Mouse (Mus musculus): ENCODE data around the gene Tnf. TPM values are rescaled to one million over a fixed set of nuclear protein-coding genes. Genes with fewer than 3 reads are reported as not detected.

Tnf gene
- total and polyA plus RNA-seq, 3 experiments, result 18.8 to 25.2 (median 20.8) TPM

DNA sequence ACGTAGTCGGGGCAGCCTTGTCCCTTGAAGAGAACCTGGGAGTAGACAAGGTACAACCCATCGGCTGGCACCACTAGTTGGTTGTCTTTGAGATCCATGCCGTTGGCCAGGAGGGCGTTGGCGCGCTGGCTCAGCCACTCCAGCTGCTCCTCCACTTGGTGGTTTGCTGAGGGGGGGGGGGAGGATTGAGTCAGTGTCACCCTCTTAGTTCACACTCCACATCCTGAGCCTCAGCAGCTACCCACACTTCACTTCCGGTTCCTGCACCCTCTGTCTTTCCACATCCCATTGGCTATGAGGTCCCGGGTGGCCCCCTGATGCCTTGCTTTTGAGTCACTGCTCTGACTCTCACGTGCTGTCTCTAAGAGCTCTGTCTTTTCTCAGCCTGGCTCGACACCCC, 1.4 kb downstream of the Tnf start:
- H3K4me1 ChIP-seq (ENCODE audit: control insufficient read depth in 1 of 2, insufficient read depth in 2 of 2), result peaks cover 17 to 54% of the 10 kb centered on the region in 2 experiments; a peak in 3 of 4 replicates
- H3K9ac ChIP-seq (ENCODE audit: insufficient read depth, low read depth), result peak overlapping the region; percentile 83; the same call in 1 of the 2 replicates
- H3K79me2 ChIP-seq (replicated peaks; ENCODE audit: control insufficient read depth, extremely low read depth, insufficient read depth, poor library complexity, severe bottlenecking), result peaks cover 28% of the 10 kb centered on the region
- peak; percentile 93 for DNase-seq (ENCODE audit: extremely low read depth)
- H3K4me2 ChIP-seq (ENCODE audit: insufficient read depth, low read depth, poor library complexity, severe bottlenecking), result peak overlapping the region; percentile 95
- peak overlapping the region; percentile 78 for H3K27ac ChIP-seq (ENCODE audit: insufficient read depth, low read depth)
- H3K9me3 ChIP-seq (replicated peaks; ENCODE audit: low read length), result no peaks in the 10 kb centered on the region
- H3K36me3 ChIP-seq (replicated peaks in 1 of 2; ENCODE audit: control insufficient read depth in 1 of 2, insufficient read depth in 1 of 2, low read length in 1 of 2), result peaks cover 3 to 15% of the 10 kb centered on the region in 2 experiments
- TF ChIP-seq ELF1 (IDR thresholded peaks at IDR 0.05; ENCODE audit: low read depth, low read length) (peak; percentile 80), ZKSCAN1 (IDR thresholded peaks at IDR 0.05; ENCODE audit: borderline replicate concordance, low read depth, low read length) (no peak), KAT2A (IDR thresholded peaks at IDR 0.05; ENCODE audit: insufficient replicate concordance, low read length) (no peak), SIN3A (IDR thresholded peaks at IDR 0.05; ENCODE audit: low read length) (0 out of 2 replicates have a peak, but pooled peaks have one; percentile 61), ETS1 (conservative IDR thresholded peaks at IDR 0.05; ENCODE audit: low read depth, low read length) (peak; percentile 84), ZNF384 (IDR thresholded peaks at IDR 0.05; ENCODE audit: low read depth, low read length) (no peak), IRF4 (IDR thresholded peaks at IDR 0.05; ENCODE audit: low read depth, low read length) (peak; percentile 57), JUND (conservative IDR thresholded peaks at IDR 0.05; ENCODE audit: low read depth, low read length) (no peak), PAX5 (IDR thresholded peaks at IDR 0.05; ENCODE audit: low read length) (no peak), ZMIZ1 (IDR thresholded peaks at IDR 0.05; ENCODE audit: low read depth, low read length) (no peak), RAD21 (IDR thresholded peaks at IDR 0.05; ENCODE audit: low read depth, low read length) (no peak), MEF2A (IDR thresholded peaks at IDR 0.05; ENCODE audit: borderline replicate concordance, low read depth, low read length) (peak; percentile 60), POLR2A (IDR thresholded peaks at IDR 0.05; ENCODE audit: low read depth, low read length) (peak; percentile 51; the same call in 1 of the 2 replicates), MAZ (IDR thresholded peaks at IDR 0.05; ENCODE audit: low read depth, low read length) (no peak; the same call in 1 of the 2 replicates), MYC (IDR thresholded peaks at IDR 0.05; ENCODE audit: low read depth, low read length) (peak; percentile 46; the same call in 1 of the 2 replicates), E2F4 (IDR thresholded peaks at IDR 0.05; ENCODE audit: insufficient replicate concordance, low read depth, low read length) (no peak), NRF1 (IDR thresholded peaks at IDR 0.05; ENCODE audit: low read depth, low read length) (no peak), BHLHE40 (IDR thresholded peaks at IDR 0.05; ENCODE audit: low read depth, low read length) (peak; percentile 98), SMC3 (IDR thresholded peaks at IDR 0.05; ENCODE audit: low read depth, low read length) (no peak; the same call in none of the 2 replicates), HCFC1 (IDR thresholded peaks at IDR 0.05; ENCODE audit: low read depth, low read length) (peak; percentile 55), TCF12 (IDR thresholded peaks at IDR 0.05; ENCODE audit: low read depth, low read length) (peak; percentile 70; the same call in 1 of the 2 replicates), MAFK (IDR thresholded peaks at IDR 0.05; ENCODE audit: insufficient replicate concordance, low read length) (no peak), CTCF (conservative IDR thresholded peaks at IDR 0.05 in 1 of 2, IDR thresholded peaks at IDR 0.05 in 1 of 2; ENCODE audit: low read depth in 2 of 2, low read length in 2 of 2) (no peak), NELFE (IDR thresholded peaks at IDR 0.05; ENCODE audit: low read depth, low read length) (no peak), MAX (IDR thresholded peaks at IDR 0.05; ENCODE audit: low read length) (peak; percentile 80), GABPA (IDR thresholded peaks at IDR 0.05; ENCODE audit: insufficient replicate concordance, low read depth, low read length) (no peak), JUN (IDR thresholded peaks at IDR 0.05; ENCODE audit: insufficient read depth, low read depth, low read length) (no peak), MXI1 (IDR thresholded peaks at IDR 0.05; ENCODE audit: low read depth, low read length) (peak; percentile 53), EP300 (IDR thresholded peaks at IDR 0.05; ENCODE audit: low read length) (0 out of 2 replicates have a peak, but pooled peaks have one; percentile 21), USF1 (IDR thresholded peaks at IDR 0.05; ENCODE audit: low read depth, low read length) (no peak), USF2 (conservative IDR thresholded peaks at IDR 0.05; ENCODE audit: low read depth, low read length) (no peak), CHD2 (IDR thresholded peaks at IDR 0.05; ENCODE audit: low read length) (no peak; the same call in 1 of the 2 replicates), POLR2AphosphoS2 (IDR thresholded peaks at IDR 0.05; ENCODE audit: low read depth, low read length) (no peak), TBP (conservative IDR thresholded peaks at IDR 0.05; ENCODE audit: low read depth, low read length) (no peak; the same call in 1 of the 2 replicates), RCOR1 (conservative IDR thresholded peaks at IDR 0.05; ENCODE audit: low read depth, low read length) (no peak), ZC3H11A (IDR thresholded peaks at IDR 0.05; ENCODE audit: low read depth, low read length) (no peak), UBTF (IDR thresholded peaks at IDR 0.05; ENCODE audit: low read depth, low read length) (no peak), CHD1 (IDR thresholded peaks at IDR 0.05; ENCODE audit: low read depth, low read length) (no peak)
- in situ Hi-C loops (cut with MboI; ENCODE audit: low pct_ligation_motif_present, low pct_unique_long_range_greater_than_20kb, low sequenced_read_pairs), result no loop called here
- H3K27me3 ChIP-seq (replicated peaks), result no peaks in the 10 kb centered on the region
- peak overlapping the region; percentile 68 to 92 (median 73) for H3K4me3 ChIP-seq (replicated peaks in 1 of 3; ENCODE audit: low read depth in 2 of 3, low read length in 2 of 3, poor library complexity in 1 of 3)
- dilution Hi-C loops (cut with MboI; ENCODE audit: extremely low pct_ligation_motif_present, extremely low pct_unique_long_range_greater_than_20kb, low sequenced_read_pairs), result no loop called here

All from CH12.LX (cell line).